Mouse (Mus musculus) liver, adult 2 months (tissue): ENCODE data around the gene F2rl3. TPM values are rescaled to one million over a fixed set of nuclear protein-coding genes. Genes with fewer than 3 reads are reported as not detected.

Experiments
- DNase-seq: peaks from one replicate; pipeline ENCODE4 v3.0.0-alpha.2; 2011; ENCODE audit warnings: low read depth, low spot score; ENCODE audit errors: extremely low read depth
- H3K27ac ChIP-seq: fragments of 200-500 bp; replicated peaks from 2 replicates; pipeline ENCODE4 v1.5.1; 2012; ENCODE audit warnings: low read depth, mild to moderate bottlenecking, control low read depth, inconsistent platforms, low read length; ENCODE audit not compliant: insufficient read depth
- H3K27me3 ChIP-seq: fragments of 200-500 bp; 2 replicates; pipeline ENCODE4 v1.6.1; 2012; ENCODE audit warnings: mild to moderate bottlenecking, moderate library complexity, low read length, inconsistent platforms; ENCODE audit not compliant: control insufficient read depth, insufficient read depth
- H3K36me3 ChIP-seq: fragments of 200-500 bp; 2 replicates; pipeline ENCODE4 v1.6.1; 2012; ENCODE audit warnings: low read length, inconsistent platforms; ENCODE audit not compliant: control insufficient read depth, insufficient read depth
- H3K4me1 ChIP-seq: fragments of 200-500 bp; 2 replicates; pipeline ENCODE4 v1.6.1; 2011; ENCODE audit warnings: low read length; ENCODE audit not compliant: control insufficient read depth, insufficient read depth
- H3K4me3 ChIP-seq: fragments of 200-500 bp; 2 replicates; pipeline ENCODE4 v1.5.1; 2011; ENCODE audit warnings: low read depth, mild to moderate bottlenecking, control low read depth, low read length, moderate library complexity; ENCODE audit not compliant: insufficient read depth
- H3K79me2 ChIP-seq: fragments of 200-500 bp; 2 replicates; pipeline ENCODE4 v1.6.1; 2012; ENCODE audit warnings: inconsistent platforms, mild to moderate bottlenecking, low read length, moderate library complexity; ENCODE audit not compliant: control insufficient read depth, insufficient read depth
- H3K9ac ChIP-seq: fragments of 200-500 bp; 2 replicates; pipeline ENCODE4 v1.6.1; 2012; ENCODE audit warnings: low read depth, mild to moderate bottlenecking, control low read depth, inconsistent platforms, low read length
- CTCF ChIP-seq: fragments of 200-500 bp; IDR thresholded peaks from 2 replicates; pipeline ENCODE4 v1.5.1; 2011; ENCODE audit warnings: low read depth, low read length, control low read depth
- POLR2A ChIP-seq: fragments of 200-500 bp; IDR thresholded peaks from 2 replicates; pipeline ENCODE4 v1.6.1; 2011; ENCODE audit warnings: low read length, control low read depth; ENCODE audit not compliant: insufficient read depth; ENCODE audit errors: extremely low read depth
- WGBS: fragments of 180-500 bp; shearing (Covaris S2); methylation state at CpG from one replicate; pipeline ENCODE4 v1.1.7; 2018; 5-methylcytosine and 5-hydroxymethylcytosine counted together
- polyA plus RNA-seq: library from polyadenylated mRNA; depleted of rRNA; stranded (reverse); fragments of >200 nt; gene quantifications from 2 replicates; pipeline ENCODE4 v1.2.3, GENCODE M21; 2012
- total RNA-seq: library from RNA; depleted of rRNA; stranded (reverse); fragments of >200 nt; gene quantifications from 2 replicates; pipeline ENCODE4 v1.2.3, GENCODE M21; 2014

The F2rl3 gene
- total and polyA plus RNA-seq, 2 experiments: 0.15 TPM; not detected in 1

DNA sequence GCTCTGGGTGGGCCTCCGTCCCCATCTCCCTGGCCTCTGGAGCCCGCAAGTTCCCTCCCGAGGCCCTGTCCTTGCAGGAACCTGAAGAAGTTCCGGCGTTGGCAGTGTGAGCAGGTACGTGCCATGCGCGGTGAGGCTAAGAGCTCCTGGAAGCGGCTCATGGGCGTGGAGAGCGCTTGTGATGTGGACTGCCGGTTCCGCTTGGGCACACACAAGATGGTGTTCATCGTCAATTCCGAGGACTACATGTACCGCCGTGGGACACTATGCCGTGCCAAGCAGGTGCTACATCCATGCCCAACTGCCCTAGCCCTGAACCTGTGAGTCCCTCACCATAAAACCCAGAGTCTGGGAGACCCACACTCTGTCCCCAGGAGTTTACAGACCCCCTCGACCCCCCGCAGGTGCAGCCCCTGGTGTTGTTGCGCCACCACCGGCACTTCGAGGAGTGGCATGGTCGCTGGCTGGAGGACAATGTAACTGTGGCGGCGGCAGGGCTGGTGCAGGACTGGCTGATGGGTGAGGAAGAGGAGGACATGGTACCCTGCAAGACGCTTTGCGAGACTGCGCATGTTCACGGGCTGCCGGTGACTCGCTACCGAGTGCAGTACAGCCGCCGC lies 4.8 kb upstream of the F2rl3 start:
- TF ChIP-seq CTCF: no peak
- no peak for TF ChIP-seq POLR2A
- WGBS: 98% methylated on average over 35 of the region's 35 CpGs
- Histone ChIP-seq H3K4me1 (no peaks in the 10 kb centered on the region), H3K27me3 (no peaks in the 10 kb centered on the region), H3K9ac (no peak overlapping the region), H3K4me3 (no peak overlapping the region), H3K27ac (no peak overlapping the region), H3K36me3 (peaks cover 25% of the 10 kb centered on the region; the same call in 1 of the 2 replicates), H3K79me2 (no peaks in the 10 kb centered on the region)
- DNase-seq: no peak

DNA sequence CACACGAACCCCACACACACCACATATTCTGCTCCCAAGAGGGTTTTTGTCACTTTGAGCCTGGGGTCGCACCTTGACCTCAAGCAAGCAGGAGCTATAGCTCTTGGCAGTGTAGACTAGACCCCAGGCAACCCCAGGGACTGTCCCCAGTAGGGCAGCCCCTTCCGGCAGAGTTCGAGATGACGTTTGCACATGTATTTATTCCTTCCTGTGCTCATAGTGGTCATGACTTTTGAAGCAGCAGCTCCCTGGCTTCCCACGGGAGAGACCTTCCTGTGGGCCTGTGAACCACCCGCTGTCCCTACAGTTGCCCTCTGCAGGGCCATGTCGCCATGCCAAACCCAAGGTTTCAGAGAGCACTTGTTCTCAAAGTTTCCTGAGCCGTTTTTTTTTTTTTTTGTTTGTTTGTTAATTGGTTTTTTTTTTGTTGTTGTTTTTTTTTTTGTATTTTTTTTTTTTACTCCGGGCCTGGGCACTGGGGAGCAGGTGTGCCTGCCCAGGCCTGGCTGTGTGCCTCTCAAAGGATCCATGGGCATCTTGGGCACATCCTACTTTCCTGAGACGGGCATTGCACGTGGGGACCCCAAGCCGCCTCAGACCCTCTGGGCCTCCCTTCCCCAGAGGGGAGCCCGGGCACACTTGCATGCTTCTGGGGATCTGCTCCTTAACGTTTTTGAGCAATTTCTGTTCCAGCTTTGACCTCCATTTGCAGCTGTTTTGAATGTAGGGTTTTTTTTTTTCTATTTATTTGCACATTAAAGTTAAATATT lies 4.1 kb upstream of the F2rl3 start:
- H3K36me3 ChIP-seq: peaks cover 24% of the 10 kb centered on the region; the same call in 1 of the 2 replicates
- DNase-seq: no peak
- H3K9ac ChIP-seq: no peak overlapping the region
- WGBS: 93% methylated on average over 15 of the region's 15 CpGs
- TF ChIP-seq CTCF: no peak
- TF ChIP-seq POLR2A: no peak
- H3K4me1 ChIP-seq: no peaks in the 10 kb centered on the region
- H3K4me3 ChIP-seq: no peak overlapping the region
- no peaks in the 10 kb centered on the region for H3K27me3 ChIP-seq
- H3K27ac ChIP-seq: no peak overlapping the region
- no peaks in the 10 kb centered on the region for H3K79me2 ChIP-seq

DNA sequence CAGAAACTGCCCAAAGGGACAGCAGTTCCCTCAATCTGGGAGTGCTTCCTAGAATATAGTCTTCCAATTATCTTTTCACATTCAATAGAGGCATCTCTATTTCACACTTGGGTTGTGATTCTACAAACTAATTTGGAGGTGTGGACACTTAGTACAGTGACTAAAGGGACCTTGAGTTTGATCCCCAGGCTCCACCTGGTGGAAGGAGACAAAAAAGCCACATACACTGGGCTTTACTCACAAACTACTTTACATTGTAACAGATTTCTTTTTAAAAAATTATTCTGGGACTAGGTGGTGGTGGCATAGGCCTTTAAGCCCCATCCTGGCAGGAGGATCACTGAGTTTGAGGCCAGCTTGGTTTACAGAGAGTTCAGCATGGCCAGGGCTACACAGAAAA lies 3.4 kb upstream of the F2rl3 start:
- Histone ChIP-seq H3K9ac (no peak overlapping the region), H3K36me3 (peaks cover 18% of the 10 kb centered on the region; the same call in 1 of the 2 replicates), H3K4me3 (no peak overlapping the region), H3K27me3 (no peaks in the 10 kb centered on the region), H3K79me2 (no peaks in the 10 kb centered on the region), H3K27ac (no peak overlapping the region), H3K4me1 (no peaks in the 10 kb centered on the region)
- TF ChIP-seq CTCF: no peak
- TF ChIP-seq POLR2A: no peak
- DNase-seq: no peak

DNA sequence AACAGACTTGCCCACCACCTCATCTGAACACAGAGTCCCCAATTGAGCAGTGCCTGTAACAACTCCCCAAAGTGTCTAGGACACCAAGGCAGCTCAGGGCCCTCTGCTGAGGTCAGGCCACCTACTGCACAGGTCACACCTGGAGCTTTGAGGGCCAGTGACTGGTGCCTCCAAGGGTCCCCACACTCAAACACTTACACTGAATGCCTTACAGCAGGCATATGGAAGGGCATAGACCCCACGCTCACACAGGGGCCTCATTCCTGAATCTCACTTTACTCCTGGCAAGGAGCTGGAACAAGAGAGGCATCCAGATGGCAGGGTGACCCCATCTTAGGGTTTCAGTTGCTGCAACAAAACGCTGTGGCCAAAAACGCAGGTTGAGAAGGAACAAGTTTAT lies 1.5 kb upstream of the F2rl3 start:
- no peaks in the 10 kb centered on the region for H3K4me1 ChIP-seq
- no peak for TF ChIP-seq POLR2A
- TF ChIP-seq CTCF: no peak
- 92% methylated on average over 3 of the region's 3 CpGs for WGBS
- H3K79me2 ChIP-seq: no peaks in the 10 kb centered on the region
- H3K27ac ChIP-seq: no peak overlapping the region
- no peaks in the 10 kb centered on the region for H3K27me3 ChIP-seq
- H3K36me3 ChIP-seq: peaks cover 15% of the 10 kb centered on the region; the same call in 1 of the 2 replicates
- no peak overlapping the region for H3K4me3 ChIP-seq
- DNase-seq: no peak
- H3K9ac ChIP-seq: no peak overlapping the region

DNA sequence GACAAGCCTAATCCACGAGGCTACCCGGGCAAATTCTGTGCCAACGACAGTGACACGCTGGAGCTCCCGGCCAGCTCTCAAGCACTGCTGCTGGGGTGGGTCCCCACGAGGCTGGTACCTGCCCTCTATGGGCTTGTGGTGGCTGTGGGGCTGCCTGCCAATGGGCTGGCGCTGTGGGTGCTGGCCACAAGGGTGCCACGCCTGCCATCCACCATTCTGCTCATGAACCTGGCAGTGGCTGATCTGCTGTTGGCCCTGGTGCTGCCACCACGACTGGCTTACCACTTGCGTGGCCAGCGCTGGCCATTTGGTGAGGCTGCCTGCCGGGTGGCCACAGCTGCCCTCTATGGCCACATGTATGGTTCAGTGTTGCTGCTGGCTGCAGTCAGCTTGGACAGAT lies 626 bp downstream of the F2rl3 start:
- H3K4me1 ChIP-seq: no peaks in the 10 kb centered on the region
- WGBS: 87% methylated on average over 12 of the region's 12 CpGs
- TF ChIP-seq CTCF: no peak
- TF ChIP-seq POLR2A: no peak
- DNase-seq: no peak
- no peak overlapping the region for H3K9ac ChIP-seq
- H3K27ac ChIP-seq: no peak overlapping the region
- H3K4me3 ChIP-seq: no peak overlapping the region
- no peaks in the 10 kb centered on the region for H3K27me3 ChIP-seq
- no peaks in the 10 kb centered on the region for H3K79me2 ChIP-seq
- H3K36me3 ChIP-seq: peaks cover 6% of the 10 kb centered on the region; the same call in 1 of the 2 replicates

DNA sequence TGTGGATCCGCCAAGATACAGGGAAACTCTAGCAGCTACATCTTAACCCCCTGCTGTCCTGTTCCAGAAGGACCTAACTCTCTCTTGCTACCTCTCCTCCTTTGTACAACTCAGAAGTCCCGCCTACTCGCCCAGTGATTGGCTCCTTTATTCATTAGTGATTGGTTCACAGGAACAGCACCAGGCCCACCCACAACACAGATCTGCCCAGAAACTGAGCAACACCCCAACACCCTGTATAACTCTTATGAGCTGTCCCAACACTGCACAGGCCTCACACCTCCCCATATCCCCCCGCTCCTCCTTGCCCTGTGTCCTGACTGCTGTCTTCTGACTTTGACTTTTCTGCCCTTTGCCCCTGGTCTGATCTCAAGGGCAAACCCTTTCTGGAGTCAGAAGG lies 4.0 kb downstream of the F2rl3 start:
- H3K9ac ChIP-seq: no peak overlapping the region
- no peaks in the 10 kb centered on the region for H3K79me2 ChIP-seq
- no peaks in the 10 kb centered on the region for H3K27me3 ChIP-seq
- H3K4me3 ChIP-seq: no peak overlapping the region
- no peak for TF ChIP-seq CTCF
- TF ChIP-seq POLR2A: no peak
- H3K36me3 ChIP-seq: no peaks in the 10 kb centered on the region
- DNase-seq: no peak
- 87% methylated on average over 4 of the region's 4 CpGs for WGBS
- H3K27ac ChIP-seq: no peak overlapping the region
- no peaks in the 10 kb centered on the region for H3K4me1 ChIP-seq
